In the genomic region with DNA sequence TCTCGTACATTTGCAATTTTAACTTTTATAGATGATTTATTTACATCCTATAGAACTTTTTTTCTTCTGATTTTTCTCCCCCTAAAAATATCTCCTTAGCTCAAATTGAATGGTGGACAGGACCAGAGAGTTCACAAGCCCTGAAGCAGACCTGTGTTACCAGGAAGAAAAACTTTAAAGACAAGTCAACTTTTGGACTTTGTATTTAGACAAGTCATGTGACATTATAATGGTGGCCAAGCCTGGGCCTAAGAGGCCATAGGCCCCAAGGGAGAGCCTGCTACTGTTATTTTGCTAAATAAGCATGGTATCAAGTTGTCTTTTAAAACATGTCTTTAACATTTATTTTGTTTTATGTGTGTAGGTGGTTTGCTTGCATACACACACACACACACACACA, we compare ENCODE assay signal across 18 mouse cellular contexts.
"Had no signal": no experiment of that assay in that cellular context is flagged by ENCODE, and none has a peak within 500 bp of the region (broad histone marks: within the 10 kb centered on the region; RNA-seq: fewer than 3 reads in every experiment).

No protein-coding gene starts in this region.

- DNase-seq: lung, embryonic 14.5 days; lung, postnatal 10 days; lung, postnatal 4 days; midbrain, embryonic 14.5 days; retina, postnatal 1 day; right cerebral cortex, adult 18-20 months; right cerebral cortex, postnatal 25 days; right cerebral cortex, postnatal 4 days; spleen, adult 18-20 months; thymus, adult 18-20 months; thymus, postnatal 14 days; thymus, postnatal 36 days had no signal

- H3K36me3 ChIP-seq: midbrain, embryonic 10.5 days; midbrain, embryonic 12.5 days; neural tube, embryonic 13.5 days; neural tube, embryonic 15.5 days had no signal

- H3K4me1 ChIP-seq: neural tube, embryonic 15.5 days had no signal

- H3K9me3 ChIP-seq: midbrain, embryonic 10.5 days; midbrain, embryonic 12.5 days; neural tube, embryonic 13.5 days; neural tube, embryonic 15.5 days had no signal

- H3K27me3 ChIP-seq: midbrain, embryonic 12.5 days; neural tube, embryonic 13.5 days; neural tube, embryonic 15.5 days had no signal

- H3K9ac ChIP-seq: lung, embryonic 14.5 days; midbrain, embryonic 12.5 days; neural tube, embryonic 13.5 days; neural tube, embryonic 15.5 days had no signal

- ATAC-seq: midbrain, embryonic 16.5 days had no signal

- H3K4me3 ChIP-seq: midbrain, embryonic 10.5 days; midbrain, embryonic 12.5 days; myocyte; neural tube, embryonic 13.5 days; neural tube, embryonic 15.5 days had no signal

- H3K4me2 ChIP-seq: lung, embryonic 14.5 days; midbrain, embryonic 12.5 days; neural tube, embryonic 13.5 days; neural tube, embryonic 15.5 days had no signal

- H3K27ac ChIP-seq: midbrain, embryonic 12.5 days; neural tube, embryonic 13.5 days; neural tube, embryonic 15.5 days had no signal
